Comparison of ENCODE assay signal across 7 mouse cellular contexts in genomic region chr11:120762672-120763041, GRCm38 (mm10). TPM values are rescaled to one million over a fixed set of nuclear protein-coding genes. Genes with fewer than 3 reads are reported as not detected.
DNase-seq lines count a peak whose midpoint lies in the region; ATAC-seq and TF ChIP-seq lines count a peak whose summit lies in the region.
"Not testable (repeated sequence)": the region's sequence is repeated elsewhere in the genome, so short reads cannot be mapped to it uniquely, and the experiment has no call there.

Gene Hmga1b (plus strand): TSS chr11:120762794.

- H3K4me3 ChIP-seq in forebrain, embryonic 10.5 days; limb, embryonic 12.5 days (replicated peaks); myocyte: not testable (repeated sequence)
- peak within 1 kb of the TSS; percentile 30; the same call in 1 of the 2 replicates for H3K4me3 ChIP-seq in hindbrain, embryonic 10.5 days

- not testable (repeated sequence) for H3K79me2 ChIP-seq in myocyte (ENCODE audit: control insufficient read depth, insufficient read depth)

- not testable (repeated sequence) for H3K27ac ChIP-seq in forebrain, embryonic 10.5 days; hindbrain, embryonic 10.5 days
- peak within 1 kb of the TSS; percentile 17; the same call in 1 of the 2 replicates for H3K27ac ChIP-seq in limb, embryonic 12.5 days

- H3K9ac ChIP-seq in limb, embryonic 12.5 days (replicated peaks), result peak within 1 kb of the TSS; percentile 23; the same call in 1 of the 2 replicates

- peaks cover 34% of the 10 kb centered on the region for H3K27me3 ChIP-seq in forebrain, embryonic 10.5 days (ENCODE audit: poor library complexity, severe bottlenecking)
- H3K27me3 ChIP-seq in hindbrain, embryonic 10.5 days (ENCODE audit: insufficient read depth, poor library complexity, severe bottlenecking), result peaks cover 29% of the 10 kb centered on the region
- peaks cover 20% of the 10 kb centered on the region for H3K27me3 ChIP-seq in limb, embryonic 12.5 days
- not testable (repeated sequence) for H3K27me3 ChIP-seq in myocyte (ENCODE audit: control insufficient read depth, insufficient read depth, insufficient read length)

- peaks cover 24% of the 10 kb centered on the region for H3K9me3 ChIP-seq in forebrain, embryonic 10.5 days
- H3K9me3 ChIP-seq in hindbrain, embryonic 10.5 days, result peaks cover 25% of the 10 kb centered on the region
- H3K9me3 ChIP-seq in limb, embryonic 12.5 days, result peaks cover 22% of the 10 kb centered on the region; the same call in 1 of the 2 replicates

- WGBS in forebrain, embryonic 10.5 days, result 21% methylated on average over 14 of the region's 14 CpGs
- WGBS in hindbrain, embryonic 10.5 days, result 21% methylated on average over 14 of the region's 14 CpGs
- WGBS in limb, embryonic 12.5 days, result 19% methylated on average over 14 of the region's 14 CpGs

- ATAC-seq in limb, embryonic 12.5 days (ENCODE audit: insufficient number of reproducible peaks, insufficient read depth, low FRiP score, low TSS enrichment, low read depth), result not testable (repeated sequence)

- H3ac ChIP-seq in myocyte (ENCODE audit: control insufficient read depth, insufficient read length), result not testable (repeated sequence)

- not testable (repeated sequence) for H3K4me1 ChIP-seq in forebrain, embryonic 10.5 days; hindbrain, embryonic 10.5 days (replicated peaks); limb, embryonic 12.5 days (replicated peaks)

- H3K36me3 ChIP-seq in forebrain, embryonic 10.5 days (replicated peaks); hindbrain, embryonic 10.5 days; limb, embryonic 12.5 days; myocyte (ENCODE audit: control insufficient read depth, insufficient read depth): not testable (repeated sequence)

- TF ChIP-seq POLR2A in myocyte (IDR thresholded peaks at IDR 0.05; ENCODE audit: insufficient read length, low read depth), result not testable (repeated sequence)

- DNase-seq in adrenal gland, postnatal 10 days; forebrain, embryonic 10.5 days (ENCODE audit: extremely low spot score, low spot score); heart, adult 8-10 months (ENCODE audit: low spot score); hindbrain, embryonic 10.5 days (ENCODE audit: low spot score); layer of hippocampus, adult 8-10 months (ENCODE audit: low spot score in 2 of 2): not testable (repeated sequence)

- peak within 1 kb of the TSS; percentile 35 for H3K4me2 ChIP-seq in limb, embryonic 12.5 days
- H3K4me2 ChIP-seq in myocyte (ENCODE audit: low read depth), result peak within 1 kb of the TSS; percentile 42

RNA-seq across cellular contexts. Expression of gene Hmga1b, which starts in this region (rescaled TPM):
- 10 to 100 TPM; 23.9 to 46.6 TPM for total RNA-seq in adrenal gland, postnatal 10 days (2021)
- 12.3 and 14.2 TPM in 2 replicates for polyA plus RNA-seq in forebrain, embryonic 10.5 days (2016; fragmentation: Nextera tagmentation; extraction: Ambion mirVana)
- total RNA-seq in heart, adult 8-10 months (2022), result 10 to 100 TPM; 19.8 to 57.1 (median 32.9) TPM
- polyA plus RNA-seq in hindbrain, embryonic 10.5 days (2016; fragmentation: Nextera tagmentation; extraction: Ambion mirVana), result 8.9 and 12.2 TPM in 2 replicates
- total RNA-seq in layer of hippocampus, adult 8-10 months (2022), result 10 to 100 TPM; 16.7 to 32.0 (median 24.2) TPM
- 6.4 and 8.4 TPM in 2 replicates for polyA plus RNA-seq in limb, embryonic 12.5 days (2016; fragmentation: Nextera tagmentation; extraction: Ambion mirVana)
- 130 TPM for polyA plus RNA-seq in myocyte (2012; fragmentation: generic; extraction: Trizol)
